9 mouse cellular contexts compared by ENCODE assay signal in the genomic region with DNA sequence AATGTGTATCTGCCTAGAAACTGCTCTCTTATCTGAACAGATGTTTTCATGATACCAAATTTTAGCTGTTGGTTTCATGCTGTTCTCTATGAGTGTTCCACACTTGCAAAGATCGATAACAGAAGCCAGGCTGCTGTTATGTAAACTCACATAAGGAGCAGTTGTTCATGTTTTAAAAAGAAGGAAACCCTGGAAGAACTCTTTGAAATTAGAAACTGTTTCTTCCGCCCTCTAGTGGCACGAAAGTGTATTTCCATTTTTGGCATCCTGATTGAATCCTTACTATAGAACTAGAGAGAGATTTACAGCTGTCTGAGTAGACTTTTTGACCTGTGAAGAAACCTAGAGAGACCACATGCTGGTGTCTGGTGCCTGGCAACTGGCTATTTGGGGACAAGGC. TPM values are rescaled to one million over a fixed set of nuclear protein-coding genes. Genes with fewer than 3 reads are reported as not detected.
A peak's percentile ranks its signal among the peaks of the same experiment; 100 is the strongest.
DNase-seq lines count a peak whose midpoint lies in the region; ATAC-seq and TF ChIP-seq lines count a peak whose summit lies in the region.
"Had no signal": no experiment of that assay in that cellular context is flagged by ENCODE, and none has a peak within 500 bp of the region (broad histone marks: within the 10 kb centered on the region; RNA-seq: fewer than 3 reads in every experiment).

No protein-coding gene starts in this region.

- H3K4me2 ChIP-seq in forebrain, embryonic 14.5 days (ENCODE audit: low read length), result no peak overlapping the region
- no peak overlapping the region for H3K4me2 ChIP-seq in forebrain, embryonic 15.5 days (replicated peaks)
- H3K4me2 ChIP-seq in liver, postnatal 0 days (ENCODE audit: low read depth, low read length), result no peak overlapping the region
- H3K4me2 ChIP-seq in embryonic facial prominence, embryonic 14.5 days (ENCODE audit: low read depth, low read length), result no peak overlapping the region

- 8% methylated on average over 3 of the region's 3 CpGs for WGBS in forebrain, embryonic 14.5 days
- WGBS in forebrain, embryonic 15.5 days, result 7% methylated on average over 3 of the region's 3 CpGs
- 4% methylated on average over 3 of the region's 3 CpGs for WGBS in liver, postnatal 0 days (ENCODE audit: insufficient replicate concordance)
- WGBS in embryonic facial prominence, embryonic 14.5 days, result 2% methylated on average over 3 of the region's 3 CpGs

- H3K27ac ChIP-seq in forebrain, embryonic 14.5 days (ENCODE audit: low read depth, low read length), result no peak overlapping the region
- no peak overlapping the region for H3K27ac ChIP-seq in forebrain, embryonic 15.5 days (replicated peaks)
- H3K27ac ChIP-seq in liver, postnatal 0 days (ENCODE audit: low read depth), result no peak overlapping the region
- no peak overlapping the region for H3K27ac ChIP-seq in embryonic facial prominence, embryonic 14.5 days (replicated peaks; ENCODE audit: low read depth, low read length)
- H3K27ac ChIP-seq: macrophage had no signal

- no peak for TF ChIP-seq EP300 in liver, postnatal 0 days (IDR thresholded peaks at IDR 0.05; ENCODE audit: low read depth)

- DNase-seq in forebrain, embryonic 14.5 days (ENCODE audit: low spot score), result peak; percentile 84
- DNase-seq in liver, postnatal 0 days, result no peak
- no peak for DNase-seq in liver
- DNase-seq in embryonic facial prominence, embryonic 14.5 days (ENCODE audit: low spot score), result peak; percentile 66
- DNase-seq in mesoderm, embryonic 11.5 days (ENCODE audit: low read depth, low spot score), result peak; percentile 71
- DNase-seq in testis, postnatal 14 days (ENCODE audit: low spot score), result no peak
- DNase-seq in natural killer cell, adult 2 months (ENCODE audit: low spot score in 2 of 2), result no peak

- H3K4me1 ChIP-seq in forebrain, embryonic 14.5 days (ENCODE audit: control insufficient read depth, insufficient read depth, low read length), result no peaks in the 10 kb centered on the region
- H3K4me1 ChIP-seq in forebrain, embryonic 15.5 days, result no peaks in the 10 kb centered on the region
- no peaks in the 10 kb centered on the region for H3K4me1 ChIP-seq in liver, postnatal 0 days (ENCODE audit: insufficient read depth)
- no peaks in the 10 kb centered on the region for H3K4me1 ChIP-seq in embryonic facial prominence, embryonic 14.5 days (ENCODE audit: control insufficient read depth, insufficient read depth, low read length)

- peaks cover 17% of the 10 kb centered on the region for H3K36me3 ChIP-seq in forebrain, embryonic 14.5 days (ENCODE audit: control insufficient read depth, insufficient read depth, low read length)
- H3K36me3 ChIP-seq in forebrain, embryonic 15.5 days, result peaks cover 10% of the 10 kb centered on the region
- no peaks in the 10 kb centered on the region for H3K36me3 ChIP-seq in liver, postnatal 0 days (replicated peaks; ENCODE audit: insufficient read depth, low read length)
- peaks cover 10% of the 10 kb centered on the region; the same call in 1 of the 2 replicates for H3K36me3 ChIP-seq in embryonic facial prominence, embryonic 14.5 days (ENCODE audit: control insufficient read depth, insufficient read depth, low read length)

- H3K27me3 ChIP-seq in forebrain, embryonic 14.5 days (replicated peaks; ENCODE audit: control insufficient read depth, insufficient read depth, low read length), result no peaks in the 10 kb centered on the region
- no peaks in the 10 kb centered on the region for H3K27me3 ChIP-seq in forebrain, embryonic 15.5 days
- no peaks in the 10 kb centered on the region for H3K27me3 ChIP-seq in liver, postnatal 0 days (ENCODE audit: insufficient read depth, low read length)
- H3K27me3 ChIP-seq in embryonic facial prominence, embryonic 14.5 days (replicated peaks; ENCODE audit: control insufficient read depth, insufficient read depth, low read length), result no peaks in the 10 kb centered on the region

- H3K9me3 ChIP-seq in forebrain, embryonic 14.5 days (replicated peaks; ENCODE audit: control insufficient read depth, low read length), result no peaks in the 10 kb centered on the region
- H3K9me3 ChIP-seq in forebrain, embryonic 15.5 days, result no peaks in the 10 kb centered on the region
- no peaks in the 10 kb centered on the region for H3K9me3 ChIP-seq in liver, postnatal 0 days (ENCODE audit: low read length)
- no peaks in the 10 kb centered on the region for H3K9me3 ChIP-seq in embryonic facial prominence, embryonic 14.5 days (ENCODE audit: control insufficient read depth, low read length)

- no peak overlapping the region for H3K9ac ChIP-seq in forebrain, embryonic 14.5 days (ENCODE audit: low read length)
- no peak overlapping the region for H3K9ac ChIP-seq in forebrain, embryonic 15.5 days (replicated peaks)
- no peak overlapping the region for H3K9ac ChIP-seq in liver, postnatal 0 days (replicated peaks)
- no peak overlapping the region for H3K9ac ChIP-seq in embryonic facial prominence, embryonic 14.5 days (ENCODE audit: low read depth, low read length)

- no peak overlapping the region for H3K4me3 ChIP-seq in forebrain, embryonic 14.5 days (ENCODE audit: low read depth, low read length)
- H3K4me3 ChIP-seq in forebrain, embryonic 15.5 days, result no peak overlapping the region
- H3K4me3 ChIP-seq in liver, postnatal 0 days (ENCODE audit: low read depth, low read length), result no peak overlapping the region
- H3K4me3 ChIP-seq in embryonic facial prominence, embryonic 14.5 days (ENCODE audit: low read depth, low read length), result no peak overlapping the region

- no peak for ATAC-seq in forebrain, embryonic 14.5 days
- no peak for ATAC-seq in forebrain, embryonic 15.5 days (replicated peaks)
- no peak for ATAC-seq in liver, postnatal 0 days
- ATAC-seq in embryonic facial prominence, embryonic 14.5 days (ENCODE audit: low read depth), result no peak

- TF ChIP-seq CTCF in liver, postnatal 0 days (IDR thresholded peaks at IDR 0.05; ENCODE audit: low read depth), result peak; percentile 64

RNA-seq across cellular contexts. Expression of a gene that starts 43.5 kb away (rescaled TPM):
- 208 and 232 TPM in 2 replicates for polyA plus RNA-seq in forebrain, embryonic 14.5 days (2014; fragmentation: Nextera tagmentation; extraction: Ambion mirVana)
- 206 and 213 TPM in 2 replicates for polyA plus RNA-seq in forebrain, embryonic 15.5 days (2015; fragmentation: Nextera tagmentation; extraction: Ambion mirVana)
- 14.3 and 16.5 TPM in 2 replicates for polyA plus RNA-seq in liver, postnatal 0 days (2015; fragmentation: Nextera tagmentation; extraction: Ambion mirVana)
- 62.7 and 66.4 TPM in 2 replicates for polyA plus RNA-seq in embryonic facial prominence, embryonic 14.5 days (2014; fragmentation: Nextera tagmentation; extraction: Ambion mirVana)

Comparison
In these comparisons a context has a peak if more than half of its experiments do, and no peak if none do; other contexts are left out.
1. DNase-seq: peak in forebrain, embryonic 14.5 days (single experiment), embryonic facial prominence, embryonic 14.5 days (single experiment) and mesoderm, embryonic 11.5 days (single experiment); none in liver, postnatal 0 days (single experiment), liver (single experiment), testis, postnatal 14 days (single experiment) and natural killer cell, adult 2 months (0 of 2).